Mouse (Mus musculus): ENCODE measurements around the gene B3gnt9. TPM values are rescaled to one million over a fixed set of nuclear protein-coding genes. Genes with fewer than 3 reads are reported as not detected.

Gene B3gnt9
- polyA plus RNA-seq, 1 experiment from 2014 or later, result 3.6 TPM

DNA sequence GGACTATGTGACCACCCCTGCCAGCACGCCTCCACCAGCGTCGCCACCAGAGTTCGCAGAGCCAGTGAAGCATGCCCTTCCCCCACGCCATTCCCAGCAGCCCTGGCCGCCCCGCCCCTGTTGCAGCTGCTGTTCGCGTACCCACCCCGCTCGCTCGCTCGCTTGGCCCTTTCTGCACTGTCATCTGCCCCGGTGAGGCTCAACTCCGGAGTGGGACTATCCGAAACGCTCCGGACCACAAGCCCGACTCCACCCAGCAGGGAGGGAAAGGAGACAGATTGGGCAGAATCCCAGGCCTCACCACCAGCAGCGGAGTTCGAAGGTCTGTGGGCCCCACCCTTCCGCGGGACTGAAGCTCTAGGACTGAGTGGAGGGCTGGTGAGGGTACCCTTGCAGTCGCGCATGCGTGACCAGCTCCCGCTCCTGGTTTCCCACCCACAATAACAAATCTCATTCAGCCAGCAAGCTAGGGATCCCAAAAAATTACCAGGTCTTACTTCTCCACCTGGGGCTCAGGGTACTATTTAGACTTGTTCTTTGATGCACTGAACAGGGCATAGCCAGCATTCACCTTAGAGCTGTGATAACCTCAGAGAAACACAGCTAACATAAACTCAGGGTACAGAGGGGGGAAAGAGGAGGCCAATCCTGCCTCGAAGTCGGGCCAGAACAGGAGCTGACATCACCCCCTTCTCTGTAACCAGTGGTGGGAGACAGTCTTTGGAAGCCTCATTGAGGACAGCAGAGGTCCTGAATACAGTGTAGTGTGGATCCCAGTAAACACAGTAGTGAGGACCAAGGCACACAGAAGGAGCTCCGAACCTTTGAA lies 21.6 kb upstream of the B3gnt9 start:
- Histone ChIP-seq H3K9me3 (ENCODE audit: control insufficient read depth, low read length) (no peaks in the 10 kb centered on the region), H3K27ac (ENCODE audit: low read depth, low read length) (no peak overlapping the region), H3K36me3 (ENCODE audit: control insufficient read depth, insufficient read depth, low read length) (no peaks in the 10 kb centered on the region), H3K27me3 (ENCODE audit: control insufficient read depth, insufficient read depth, low read length) (peaks cover 90% of the 10 kb centered on the region), H3K4me3 (ENCODE audit: low read depth, low read length) (peak overlapping the region; percentile 36), H3K9ac (ENCODE audit: low read length) (peak overlapping the region; percentile 53), H3K4me2 (ENCODE audit: low read depth) (peak overlapping the region; percentile 63), H3K4me1 (ENCODE audit: control insufficient read depth, insufficient read depth, low read length) (0 out of 2 replicates have a peak, but pooled peaks cover 2% of the 10 kb centered on the region)
- 3% methylated on average over 30 of the region's 30 CpGs for WGBS
- DNase-seq (ENCODE audit: low spot score), result peak; percentile 72
- ATAC-seq (ENCODE audit: insufficient read depth, low FRiP score, low TSS enrichment), result peak; percentile 60

DNA sequence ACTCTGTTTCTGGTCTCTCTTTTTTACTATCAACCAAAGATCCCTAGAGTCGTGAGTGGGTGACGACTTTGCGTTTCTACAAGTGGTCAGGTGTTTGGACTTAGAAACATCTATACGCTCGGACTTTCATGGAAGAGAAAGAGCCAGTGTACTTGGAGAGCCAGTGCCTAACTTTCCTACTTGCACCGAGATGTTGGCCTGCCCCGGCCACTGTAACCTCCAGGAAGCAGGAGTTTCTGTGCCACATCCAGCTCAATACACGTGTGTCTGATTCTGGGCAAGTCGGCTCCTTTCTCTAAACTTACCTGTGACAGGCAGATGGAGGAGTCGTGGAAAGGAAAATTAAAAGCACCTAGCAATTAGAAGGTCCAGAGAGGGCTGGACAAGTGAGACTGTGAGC lies 20.9 kb upstream of the B3gnt9 start, which contains the start of gene Nol3:
Gene Nol3, plus strand, starts transcription at position 301 of the 400 bp plus-strand sequence.
- H3K4me1 ChIP-seq (ENCODE audit: control insufficient read depth, insufficient read depth, low read length), result 0 out of 2 replicates have a peak, but pooled peaks cover 2% of the 10 kb centered on the region
- H3K4me3 ChIP-seq (ENCODE audit: low read depth, low read length), result peak within 1 kb of the TSS; percentile 36
- no peaks in the 10 kb centered on the region for H3K9me3 ChIP-seq (ENCODE audit: control insufficient read depth, low read length)
- H3K9ac ChIP-seq (ENCODE audit: low read length), result peak within 1 kb of the TSS; percentile 53
- ATAC-seq (ENCODE audit: insufficient read depth, low FRiP score, low TSS enrichment) (no peak), DNase-seq (ENCODE audit: low spot score) (no peak)
- peaks cover 96% of the 10 kb centered on the region for H3K27me3 ChIP-seq (ENCODE audit: control insufficient read depth, insufficient read depth, low read length)
- WGBS, result 6% methylated on average over 10 of the region's 10 CpGs
- H3K36me3 ChIP-seq (ENCODE audit: control insufficient read depth, insufficient read depth, low read length), result no peaks in the 10 kb centered on the region
- no peak within 1 kb of the TSS for H3K27ac ChIP-seq (ENCODE audit: low read depth, low read length)
- peak within 1 kb of the TSS; percentile 63 for H3K4me2 ChIP-seq (ENCODE audit: low read depth)

DNA sequence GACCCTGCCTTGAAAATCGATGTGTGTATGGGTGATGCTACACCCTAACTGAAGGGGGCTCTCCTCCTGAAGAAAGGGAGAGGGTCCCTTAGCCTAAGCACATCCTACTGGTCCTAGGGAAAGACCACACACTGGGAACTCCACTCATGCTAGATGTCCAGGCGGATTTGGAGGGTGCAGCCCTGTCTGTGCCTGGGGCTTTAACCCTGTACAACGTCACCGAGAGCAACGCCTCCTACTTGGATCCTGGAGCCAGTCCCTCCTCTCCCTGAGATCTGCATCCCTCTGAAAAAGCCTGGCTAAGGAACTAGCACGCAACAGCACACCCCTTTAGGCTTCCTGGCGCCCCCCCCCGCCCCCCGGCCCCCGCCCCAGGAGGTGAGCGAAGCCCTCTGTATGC lies 20.4 kb upstream of the B3gnt9 start:
- Histone ChIP-seq H3K9me3 (ENCODE audit: control insufficient read depth, low read length) (no peaks in the 10 kb centered on the region), H3K36me3 (ENCODE audit: control insufficient read depth, insufficient read depth, low read length) (no peaks in the 10 kb centered on the region), H3K4me2 (ENCODE audit: low read depth) (peak overlapping the region; percentile 3; the same call in 1 of the 2 replicates), H3K27me3 (ENCODE audit: control insufficient read depth, insufficient read depth, low read length) (peaks cover 98% of the 10 kb centered on the region), H3K4me1 (ENCODE audit: control insufficient read depth, insufficient read depth, low read length) (0 out of 2 replicates have a peak, but pooled peaks cover 2% of the 10 kb centered on the region), H3K9ac (ENCODE audit: low read length) (no peak overlapping the region), H3K27ac (ENCODE audit: low read depth, low read length) (no peak overlapping the region), H3K4me3 (ENCODE audit: low read depth, low read length) (no peak overlapping the region)
- WGBS, result 6% methylated on average over 11 of the region's 11 CpGs
- ATAC-seq (ENCODE audit: insufficient read depth, low FRiP score, low TSS enrichment) (no peak), DNase-seq (ENCODE audit: low spot score) (no peak)

DNA sequence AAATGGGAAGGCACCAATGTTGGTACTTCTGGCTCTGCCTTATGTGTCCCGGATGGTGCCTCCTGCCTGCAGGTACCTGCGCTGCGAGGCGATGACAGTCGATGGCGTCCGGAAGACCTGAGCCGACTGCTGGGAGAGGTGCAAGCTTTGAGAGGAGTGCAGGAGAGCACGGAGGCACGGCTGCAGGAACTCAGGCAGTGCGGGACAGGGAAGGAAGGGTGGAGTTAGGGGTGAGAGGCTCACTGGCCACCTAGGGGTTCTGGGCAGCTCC lies 15.9 kb upstream of the B3gnt9 start:
- Histone ChIP-seq H3K27me3 (ENCODE audit: control insufficient read depth, insufficient read depth, low read length) (peaks cover 99% of the 10 kb centered on the region), H3K9me3 (ENCODE audit: control insufficient read depth, low read length) (no peaks in the 10 kb centered on the region; the same call in 1 of the 2 replicates), H3K4me1 (ENCODE audit: control insufficient read depth, insufficient read depth, low read length) (peaks cover 10% of the 10 kb centered on the region; the same call in 1 of the 2 replicates), H3K27ac (ENCODE audit: low read depth, low read length) (no peak overlapping the region), H3K9ac (ENCODE audit: low read length) (no peak overlapping the region), H3K4me3 (ENCODE audit: low read depth, low read length) (no peak overlapping the region), H3K4me2 (ENCODE audit: low read depth) (no peak overlapping the region), H3K36me3 (ENCODE audit: control insufficient read depth, insufficient read depth, low read length) (no peaks in the 10 kb centered on the region)
- 3% methylated on average over 11 of the region's 11 CpGs for WGBS
- DNase-seq (ENCODE audit: low spot score) (no peak), ATAC-seq (ENCODE audit: insufficient read depth, low FRiP score, low TSS enrichment) (no peak)

DNA sequence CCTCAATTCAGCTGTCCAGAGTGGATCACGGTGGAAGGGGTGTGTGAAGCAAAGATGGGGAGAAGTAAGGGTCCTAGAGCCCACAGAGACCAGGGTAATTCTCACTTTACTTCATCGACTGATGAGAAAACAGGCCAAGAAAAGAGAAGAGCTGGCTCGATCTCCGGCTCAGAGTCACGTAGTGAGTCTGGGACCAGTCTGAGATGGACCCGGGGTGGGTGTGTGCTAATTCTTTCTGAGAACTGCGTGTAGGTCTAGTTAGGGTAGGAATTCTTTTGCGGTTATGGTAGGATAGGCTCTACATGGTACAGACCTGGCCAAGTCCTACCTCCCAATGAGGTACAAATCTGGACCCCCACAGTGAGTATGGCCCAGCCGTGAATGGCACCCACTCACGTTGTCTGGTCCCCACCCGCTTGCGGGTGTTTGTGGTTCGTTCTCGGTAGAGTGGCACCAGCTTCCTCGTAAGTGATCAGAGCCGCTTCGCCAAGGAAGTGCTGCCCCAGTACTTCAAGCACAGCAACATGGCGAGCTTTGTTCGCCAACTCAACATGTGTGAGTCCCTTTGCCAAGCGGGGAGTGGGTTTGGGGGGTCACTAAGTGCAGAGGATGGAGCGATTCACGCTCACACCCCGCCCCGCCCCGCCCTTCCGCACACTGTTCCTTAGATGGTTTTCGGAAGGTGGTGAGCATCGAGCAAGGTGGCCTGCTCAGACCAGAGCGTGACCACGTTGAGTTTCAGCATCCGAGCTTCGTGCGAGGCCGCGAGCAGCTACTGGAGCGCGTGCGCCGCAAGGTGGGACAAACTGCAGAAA lies 15.4 kb upstream of the B3gnt9 start:
- Histone ChIP-seq H3K36me3 (ENCODE audit: control insufficient read depth, insufficient read depth, low read length) (no peaks in the 10 kb centered on the region), H3K27ac (ENCODE audit: low read depth, low read length) (no peak overlapping the region), H3K9me3 (ENCODE audit: control insufficient read depth, low read length) (no peaks in the 10 kb centered on the region; the same call in 1 of the 2 replicates), H3K4me1 (ENCODE audit: control insufficient read depth, insufficient read depth, low read length) (peaks cover 10% of the 10 kb centered on the region; the same call in 1 of the 2 replicates), H3K27me3 (ENCODE audit: control insufficient read depth, insufficient read depth, low read length) (peaks cover 99% of the 10 kb centered on the region), H3K9ac (ENCODE audit: low read length) (no peak overlapping the region; the same call in 1 of the 2 replicates), H3K4me2 (ENCODE audit: low read depth) (peak overlapping the region; percentile 70; the same call in 1 of the 2 replicates), H3K4me3 (ENCODE audit: low read depth, low read length) (peak overlapping the region; percentile 41)
- ATAC-seq (ENCODE audit: insufficient read depth, low FRiP score, low TSS enrichment) (no peak), DNase-seq (ENCODE audit: low spot score) (no peak)
- 1% methylated on average over 39 of the region's 39 CpGs for WGBS

DNA sequence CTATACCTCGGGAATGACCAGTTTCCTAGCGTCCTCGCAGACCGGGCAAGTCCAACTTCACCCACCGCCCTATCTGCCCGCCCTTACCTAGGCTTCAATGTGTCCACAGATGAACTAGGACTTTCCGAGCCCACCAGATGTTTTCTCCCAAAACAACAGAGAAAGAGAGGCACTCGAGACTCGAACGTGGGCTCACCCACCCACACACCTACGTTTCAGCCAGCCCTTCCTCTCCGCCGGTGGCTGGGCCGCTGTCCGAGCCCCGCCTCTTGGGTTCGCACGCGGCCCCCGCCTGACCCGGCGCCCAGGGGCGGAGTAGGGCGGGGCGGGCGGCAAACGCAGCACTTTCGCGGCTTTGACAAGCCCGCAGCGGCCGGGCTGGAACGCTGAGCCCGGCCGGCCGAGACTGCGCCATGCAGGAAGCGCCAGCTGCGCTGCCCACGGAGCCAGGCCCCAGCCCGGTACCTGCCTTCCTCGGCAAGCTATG lies 14.6 kb upstream of the B3gnt9 start, which contains the start of gene Hsf4:
Gene Hsf4, plus strand, starts transcription at position 341 of the 487 bp plus-strand sequence.
- under 1% methylated on average over 42 of the region's 42 CpGs for WGBS
- H3K27ac ChIP-seq (ENCODE audit: low read depth, low read length), result no peak within 1 kb of the TSS

DNA sequence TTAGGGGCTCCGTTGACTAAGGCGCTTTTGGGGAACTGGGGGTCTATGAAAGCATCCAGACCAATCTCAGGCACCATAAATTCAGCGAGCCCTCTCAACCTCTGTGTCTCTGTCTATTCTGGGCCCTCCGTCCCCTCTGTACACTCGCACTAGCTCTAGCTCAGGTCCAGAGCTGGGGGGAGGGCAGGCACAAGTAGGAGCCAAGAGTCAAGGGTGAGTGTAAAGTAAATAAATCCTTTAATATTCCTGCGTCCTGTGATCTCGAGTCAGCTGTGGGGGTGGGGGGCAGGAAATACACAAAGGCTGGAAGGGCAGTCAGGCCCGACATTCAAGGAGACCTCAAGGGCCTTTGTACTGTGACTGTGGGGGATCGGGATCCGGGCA lies 14.1 kb upstream of the B3gnt9 start:
- no peaks in the 10 kb centered on the region; the same call in 1 of the 2 replicates for H3K9me3 ChIP-seq (ENCODE audit: control insufficient read depth, low read length)
- no peak overlapping the region for H3K9ac ChIP-seq (ENCODE audit: low read length)
- 0 out of 2 replicates have a peak, but pooled peaks have one; percentile 1 for ATAC-seq (ENCODE audit: insufficient read depth, low FRiP score, low TSS enrichment)
- H3K36me3 ChIP-seq (ENCODE audit: control insufficient read depth, insufficient read depth, low read length), result no peaks in the 10 kb centered on the region
- H3K4me3 ChIP-seq (ENCODE audit: low read depth, low read length), result peak overlapping the region; percentile 41
- no peak for DNase-seq (ENCODE audit: low spot score)
- peaks cover 10% of the 10 kb centered on the region; the same call in 1 of the 2 replicates for H3K4me1 ChIP-seq (ENCODE audit: control insufficient read depth, insufficient read depth, low read length)
- WGBS, result under 1% methylated on average over 10 of the region's 10 CpGs
- peaks cover 98% of the 10 kb centered on the region for H3K27me3 ChIP-seq (ENCODE audit: control insufficient read depth, insufficient read depth, low read length)
- H3K27ac ChIP-seq (ENCODE audit: low read depth, low read length), result no peak overlapping the region
- H3K4me2 ChIP-seq (ENCODE audit: low read depth), result peak overlapping the region; percentile 70

More for the DNA sequence above, 14.6 kb upstream of the B3gnt9 start, which contains the start of gene Hsf4:
- H3K27me3 ChIP-seq (ENCODE audit: control insufficient read depth, insufficient read depth, low read length), result peaks cover 98% of the 10 kb centered on the region
- H3K4me3 ChIP-seq (ENCODE audit: low read depth, low read length), result peak within 1 kb of the TSS; percentile 41
- peak within 1 kb of the TSS; percentile 2; the same call in 1 of the 2 replicates for H3K9ac ChIP-seq (ENCODE audit: low read length)
- H3K4me1 ChIP-seq (ENCODE audit: control insufficient read depth, insufficient read depth, low read length), result peaks cover 10% of the 10 kb centered on the region; the same call in 1 of the 2 replicates
- no peaks in the 10 kb centered on the region; the same call in 1 of the 2 replicates for H3K9me3 ChIP-seq (ENCODE audit: control insufficient read depth, low read length)
- no peak; the same call in 1 of the 2 replicates for ATAC-seq (ENCODE audit: insufficient read depth, low FRiP score, low TSS enrichment)
- H3K4me2 ChIP-seq (ENCODE audit: low read depth), result peak within 1 kb of the TSS; percentile 70
- H3K36me3 ChIP-seq (ENCODE audit: control insufficient read depth, insufficient read depth, low read length), result no peaks in the 10 kb centered on the region
- DNase-seq (ENCODE audit: low spot score), result peak; percentile 41

DNA sequence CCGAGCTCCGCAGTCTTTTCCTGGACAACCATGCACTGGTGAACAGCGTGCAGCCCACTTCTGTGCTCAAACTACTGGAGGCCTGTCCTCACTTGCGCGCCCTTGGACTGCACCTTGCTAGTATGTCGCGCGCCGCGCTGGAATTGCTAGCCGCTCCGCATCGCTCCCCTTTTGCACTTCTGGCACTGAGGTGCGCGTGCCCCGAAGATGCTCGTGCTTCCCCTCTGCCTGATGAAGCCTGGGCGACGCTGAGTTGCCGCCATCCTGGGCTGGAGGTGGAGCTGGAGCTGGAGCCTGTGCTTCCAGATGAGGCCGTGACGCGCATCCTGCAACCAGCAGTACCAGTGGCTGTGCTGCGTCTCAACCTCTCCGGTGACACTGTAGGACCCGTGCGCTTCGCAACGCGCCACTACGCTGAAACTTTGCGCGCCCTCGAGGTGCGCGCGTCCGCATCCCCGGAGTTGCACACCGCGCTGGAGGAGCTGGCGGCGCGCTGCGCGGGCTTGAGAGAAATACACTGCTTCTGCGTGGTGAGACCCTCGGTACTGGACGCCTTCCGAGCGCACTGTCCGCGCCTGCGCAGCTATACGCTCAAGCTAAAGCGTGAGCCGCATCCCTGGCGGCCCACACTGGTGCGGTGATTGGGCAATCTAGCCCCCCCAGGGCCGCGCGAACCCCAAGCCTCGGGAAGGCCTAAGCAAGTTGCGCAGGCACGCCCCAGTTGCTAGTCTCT lies 13.6 kb upstream of the B3gnt9 start:
- no peak overlapping the region for H3K27ac ChIP-seq (ENCODE audit: low read depth, low read length)
- under 1% methylated on average over 63 of the region's 65 CpGs for WGBS
- H3K4me1 ChIP-seq (ENCODE audit: control insufficient read depth, insufficient read depth, low read length), result peaks cover 10% of the 10 kb centered on the region; the same call in 1 of the 2 replicates
- peaks cover 96% of the 10 kb centered on the region for H3K27me3 ChIP-seq (ENCODE audit: control insufficient read depth, insufficient read depth, low read length)
- H3K36me3 ChIP-seq (ENCODE audit: control insufficient read depth, insufficient read depth, low read length), result no peaks in the 10 kb centered on the region
- DNase-seq (ENCODE audit: low spot score) (peak; percentile 86), ATAC-seq (ENCODE audit: insufficient read depth, low FRiP score, low TSS enrichment) (peak; percentile 64)
- H3K9me3 ChIP-seq (ENCODE audit: control insufficient read depth, low read length), result no peaks in the 10 kb centered on the region; the same call in 1 of the 2 replicates
- peak overlapping the region; percentile 41 for H3K4me3 ChIP-seq (ENCODE audit: low read depth, low read length)
- H3K4me2 ChIP-seq (ENCODE audit: low read depth), result peak overlapping the region; percentile 70
- no peak overlapping the region for H3K9ac ChIP-seq (ENCODE audit: low read length)
